Mouse (Mus musculus): ENCODE results near the gene Ebf1. TPM values are rescaled to one million over a fixed set of nuclear protein-coding genes. Genes with fewer than 3 reads are reported as not detected.

The Ebf1 gene
- total and polyA plus RNA-seq, 3 experiments, result 0.04 TPM; not detected in 2

GRCm38 (mm10) chr11:44767322-44767721 is 150.2 kb downstream of the Ebf1 start:
- no peak for TF ChIP-seq TAL1 (IDR thresholded peaks at IDR 0.05; ENCODE audit: low read length)
- TF ChIP-seq ZNF384 (IDR thresholded peaks at IDR 0.05; ENCODE audit: low read depth, low read length), result no peak
- TF ChIP-seq GABPA (IDR thresholded peaks at IDR 0.05; ENCODE audit: low read depth, low read length), result no peak
- no peak for TF ChIP-seq CHD2 (IDR thresholded peaks at IDR 0.05; ENCODE audit: low read length)
- TF ChIP-seq GATA1 (IDR thresholded peaks at IDR 0.05; ENCODE audit: low read depth, low read length), result no peak
- no peak for TF ChIP-seq RCOR1 (IDR thresholded peaks at IDR 0.05; ENCODE audit: low read depth, low read length)
- no peak for TF ChIP-seq EP300 (IDR thresholded peaks at IDR 0.05; ENCODE audit: low read depth in 1 of 2, low read length in 2 of 2)
- no peak for TF ChIP-seq BHLHE40 (IDR thresholded peaks at IDR 0.05; ENCODE audit: borderline replicate concordance, low read depth, low read length)
- no peak for TF ChIP-seq POLR2A (IDR thresholded peaks at IDR 0.05; ENCODE audit: control insufficient read depth in 1 of 2, insufficient read depth in 1 of 2, low read depth in 1 of 2, low read length in 2 of 2, poor library complexity in 1 of 2)
- no peak for TF ChIP-seq MAX (IDR thresholded peaks at IDR 0.05; ENCODE audit: low read length)
- no peak for TF ChIP-seq ZKSCAN1 (IDR thresholded peaks at IDR 0.05; ENCODE audit: low read depth, low read length)
- TF ChIP-seq ZMIZ1 (IDR thresholded peaks at IDR 0.05; ENCODE audit: low read depth, low read length), result no peak
- no peak for TF ChIP-seq MYB (IDR thresholded peaks at IDR 0.05; ENCODE audit: low read depth, low read length)
- Histone ChIP-seq H3K4me1 (ENCODE audit: control insufficient read depth in 1 of 2, insufficient read depth in 2 of 2, low read length in 2 of 2) (no peaks in the 10 kb centered on the region), H3K9me3 (replicated peaks; ENCODE audit: insufficient read depth, low read length) (no peaks in the 10 kb centered on the region), H3K9ac (ENCODE audit: control insufficient read depth, low read depth, low read length, poor library complexity, severe bottlenecking) (no peak overlapping the region), H3K27ac (ENCODE audit: control insufficient read depth, low read depth, low read length) (no peak overlapping the region), H3K79me2 (ENCODE audit: control insufficient read depth, insufficient read depth, low read length, poor library complexity) (no peaks in the 10 kb centered on the region), H3K36me3 (ENCODE audit: control insufficient read depth in 1 of 2, insufficient read depth in 2 of 2, low read length in 2 of 2) (no peaks in the 10 kb centered on the region), H3K27me3 (ENCODE audit: control insufficient read depth in 1 of 2, insufficient read depth in 2 of 2, low read length in 2 of 2) (no peaks in the 10 kb centered on the region), H3K4me3 (ENCODE audit: control insufficient read depth in 1 of 2, insufficient read depth in 1 of 2, low read depth in 2 of 2, low read length in 2 of 2) (no peak overlapping the region)
- DNase-seq (ENCODE audit: low read depth, low spot score), result no peak

DNA sequence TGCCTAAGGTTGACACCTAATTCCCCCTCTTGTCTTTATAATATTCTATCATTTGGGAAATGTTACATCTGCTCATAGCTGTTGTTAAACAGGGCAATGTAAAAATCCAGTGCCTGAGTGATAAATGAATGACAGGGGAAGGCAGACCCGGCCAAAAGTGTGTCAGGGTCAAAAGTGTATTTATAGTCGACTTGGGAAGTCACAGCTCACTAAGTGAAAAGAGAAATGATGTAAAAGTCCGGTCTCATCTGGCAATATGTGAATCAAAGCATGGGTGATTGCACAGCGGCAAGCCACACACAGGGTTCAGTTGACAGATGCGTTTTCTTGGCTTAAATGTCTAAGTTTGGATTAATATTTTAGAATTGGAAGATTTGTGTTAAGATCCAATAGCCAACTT is 151.2 kb downstream of the Ebf1 start:
- Histone ChIP-seq H3K4me1 (ENCODE audit: control insufficient read depth in 1 of 2, insufficient read depth in 2 of 2, low read length in 2 of 2) (no peaks in the 10 kb centered on the region), H3K27ac (ENCODE audit: control insufficient read depth, low read depth, low read length) (no peak overlapping the region), H3K9ac (ENCODE audit: control insufficient read depth, low read depth, low read length, poor library complexity, severe bottlenecking) (no peak overlapping the region), H3K4me3 (ENCODE audit: control insufficient read depth in 1 of 2, insufficient read depth in 1 of 2, low read depth in 2 of 2, low read length in 2 of 2) (no peak overlapping the region), H3K27me3 (ENCODE audit: control insufficient read depth in 1 of 2, insufficient read depth in 2 of 2, low read length in 2 of 2) (no peaks in the 10 kb centered on the region), H3K9me3 (replicated peaks; ENCODE audit: insufficient read depth, low read length) (no peaks in the 10 kb centered on the region), H3K79me2 (ENCODE audit: control insufficient read depth, insufficient read depth, low read length, poor library complexity) (no peaks in the 10 kb centered on the region), H3K36me3 (ENCODE audit: control insufficient read depth in 1 of 2, insufficient read depth in 2 of 2, low read length in 2 of 2) (no peaks in the 10 kb centered on the region)
- DNase-seq (ENCODE audit: low read depth, low spot score), result no peak
- TF ChIP-seq KAT2A (conservative IDR thresholded peaks at IDR 0.05; ENCODE audit: low read depth, low read length) (no peak), MYB (IDR thresholded peaks at IDR 0.05; ENCODE audit: low read depth, low read length) (no peak), NRF1 (IDR thresholded peaks at IDR 0.05; ENCODE audit: insufficient read depth, low read depth, low read length, poor library complexity, severe bottlenecking) (no peak), POLR2AphosphoS5 (IDR thresholded peaks at IDR 0.05; ENCODE audit: borderline replicate concordance, low read depth, low read length) (no peak), GABPA (IDR thresholded peaks at IDR 0.05; ENCODE audit: low read depth, low read length) (no peak), TBP (IDR thresholded peaks at IDR 0.05; ENCODE audit: low read depth, low read length) (no peak), RAD21 (IDR thresholded peaks at IDR 0.05; ENCODE audit: low read depth, low read length) (no peak), MYC (IDR thresholded peaks at IDR 0.05; ENCODE audit: low read depth, low read length) (no peak), HCFC1 (IDR thresholded peaks at IDR 0.05; ENCODE audit: low read depth, low read length) (no peak), TAL1 (IDR thresholded peaks at IDR 0.05; ENCODE audit: low read length) (no peak), RCOR1 (IDR thresholded peaks at IDR 0.05; ENCODE audit: low read depth, low read length) (no peak), MAZ (IDR thresholded peaks at IDR 0.05; ENCODE audit: low read depth, low read length) (no peak), EP300 (IDR thresholded peaks at IDR 0.05; ENCODE audit: low read depth in 1 of 2, low read length in 2 of 2) (no peak), ETS1 (IDR thresholded peaks at IDR 0.05; ENCODE audit: low read depth, low read length) (no peak), MEF2A (IDR thresholded peaks at IDR 0.05; ENCODE audit: extremely low read depth, insufficient replicate concordance, low read depth, low read length, poor library complexity, severe bottlenecking) (no peak), MAFK (IDR thresholded peaks at IDR 0.05; ENCODE audit: borderline replicate concordance, low read depth, low read length) (no peak), JUND (IDR thresholded peaks at IDR 0.05; ENCODE audit: low read depth, low read length) (no peak), BHLHE40 (IDR thresholded peaks at IDR 0.05; ENCODE audit: borderline replicate concordance, low read depth, low read length) (no peak), ZKSCAN1 (IDR thresholded peaks at IDR 0.05; ENCODE audit: low read depth, low read length) (no peak)

Measured in MEL (cell line).